Mouse (Mus musculus) stomach, postnatal 0 days (tissue): Measurements from ENCODE around the gene Ppef1. TPM values are rescaled to one million over a fixed set of nuclear protein-coding genes. Genes with fewer than 3 reads are reported as not detected.

Experiments
- ATAC-seq: fragments of 200-750 bp; cut with Nextera tagmentation; 2 replicates; pipeline ENCODE4 v1.8.0; 2017; ENCODE audit not compliant: low FRiP score, low TSS enrichment
- DNase-seq: peaks from one replicate; pipeline ENCODE4 v3.0.0-alpha.2; 2016; ENCODE audit warnings: low spot score
- H3K27ac ChIP-seq: fragments of 300-500 bp; sonication (generic); replicated peaks from 2 replicates; pipeline ENCODE4 v1.5.1; 2014; ENCODE audit warnings: mild to moderate bottlenecking, control low read depth
- H3K27me3 ChIP-seq: fragments of 300-500 bp; sonication (generic); 2 replicates; pipeline ENCODE4 v1.6.1; 2014; ENCODE audit warnings: low read length; ENCODE audit not compliant: control insufficient read depth, insufficient read depth
- H3K36me3 ChIP-seq: fragments of 300-500 bp; sonication (generic); 2 replicates; pipeline ENCODE4 v1.6.1; 2014; ENCODE audit warnings: low read length, mixed read lengths; ENCODE audit not compliant: control insufficient read depth, insufficient read depth
- H3K4me1 ChIP-seq: fragments of 300-500 bp; sonication (generic); replicated peaks from 2 replicates; pipeline ENCODE4 v1.6.1; 2014; ENCODE audit warnings: antibody characterized with exemption; ENCODE audit not compliant: control insufficient read depth, insufficient read depth
- H3K4me2 ChIP-seq: fragments of 300-500 bp; sonication (generic); replicated peaks from 2 replicates; pipeline ENCODE4 v1.6.1; 2014; ENCODE audit warnings: low read depth, mild to moderate bottlenecking, control low read depth, moderate library complexity
- H3K4me3 ChIP-seq: fragments of 300-500 bp; sonication (generic); 2 replicates; pipeline ENCODE4 v1.5.1; 2014; ENCODE audit warnings: low read depth, low read length, control low read depth
- H3K9ac ChIP-seq: fragments of 300-500 bp; sonication (generic); 2 replicates; pipeline ENCODE4 v1.6.1; 2014; ENCODE audit warnings: mild to moderate bottlenecking, low read length, control low read depth, mixed read lengths
- H3K9me3 ChIP-seq: fragments of 300-500 bp; sonication (generic); 2 replicates; pipeline ENCODE4 v1.6.1; 2016; ENCODE audit warnings: low read length; ENCODE audit not compliant: control insufficient read depth
- CTCF ChIP-seq: IDR thresholded peaks from 2 replicates; pipeline ENCODE4 v1.5.1; 2016; ENCODE audit warnings: antibody characterized with exemption, low read depth, mild to moderate bottlenecking, moderate library complexity
- EP300 ChIP-seq: optimal IDR thresholded peaks from 2 replicates; pipeline ENCODE3; 2016; ENCODE audit warnings: antibody characterized with exemption
- WGBS: fragments of 180-500 bp; shearing (Covaris S2); extraction: QIAGEN DNeasy Blood & Tissue Kit; methylation state at CpG from one replicate; pipeline ENCODE4 v1.1.7; 2014; 5-methylcytosine and 5-hydroxymethylcytosine counted together
- polyA plus RNA-seq: library from polyadenylated mRNA; unstranded; fragments of >200 nt; fragmentation: Nextera tagmentation; extraction: Ambion mirVana; gene quantifications from 2 replicates; pipeline ENCODE4 v1.2.1, GENCODE M21; 2015

Ppef1 gene
- polyA plus RNA-seq, 1 experiment from 2014 or later = 0.05 TPM

DNA sequence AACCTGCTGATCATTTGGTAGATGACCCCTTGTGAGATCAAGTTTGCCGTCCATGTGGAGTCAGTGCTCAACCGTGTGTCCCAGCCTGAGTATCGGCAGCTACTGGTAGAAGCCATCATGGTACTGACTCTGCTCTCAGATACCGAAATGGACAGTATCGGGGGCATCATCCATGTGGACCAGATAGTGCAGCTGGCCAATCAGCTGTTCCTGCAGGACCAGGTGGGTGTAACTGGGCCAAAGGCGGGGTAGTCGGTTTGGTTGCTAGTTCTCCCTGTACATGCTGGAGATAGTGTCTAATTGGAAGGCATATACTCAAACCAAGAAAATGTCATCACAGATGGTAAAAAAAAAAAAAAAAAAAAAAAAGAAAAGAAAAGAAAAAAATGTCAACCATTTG lies 145.4 kb downstream of the Ppef1 start:
- no peak for DNase-seq
- no peaks in the 10 kb centered on the region for H3K9me3 ChIP-seq
- no peak for TF ChIP-seq EP300
- no peak overlapping the region for H3K4me2 ChIP-seq
- ATAC-seq = no peak
- 97% methylated on average over 7 of the region's 7 CpGs for WGBS
- H3K4me3 ChIP-seq = no peak overlapping the region
- no peak overlapping the region for H3K27ac ChIP-seq
- no peaks in the 10 kb centered on the region for H3K27me3 ChIP-seq
- no peak overlapping the region for H3K9ac ChIP-seq
- no peaks in the 10 kb centered on the region for H3K36me3 ChIP-seq
- no peaks in the 10 kb centered on the region for H3K4me1 ChIP-seq

DNA sequence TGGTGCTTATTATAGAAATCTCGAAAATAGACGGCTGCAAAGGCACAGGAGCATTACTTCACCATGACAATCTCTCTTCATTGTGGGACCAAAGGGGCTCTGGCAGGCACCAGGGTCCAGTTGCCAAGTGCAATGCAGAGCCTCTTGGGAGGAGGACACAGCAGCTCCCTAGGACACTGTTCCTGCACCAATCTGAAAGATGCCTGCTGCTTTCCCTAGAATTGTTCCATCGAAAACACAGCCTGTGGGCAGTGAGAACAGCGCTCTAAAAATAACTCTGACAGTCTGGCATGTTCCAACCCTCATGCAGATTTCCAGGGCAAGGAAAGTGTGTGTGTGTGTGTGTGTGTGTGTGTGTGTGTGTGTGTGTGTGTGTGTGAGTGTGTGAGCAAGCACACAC lies 147.0 kb downstream of the Ppef1 start:
- DNase-seq (no peak), ATAC-seq (no peak)
- H3K4me3 ChIP-seq = no peak overlapping the region
- H3K4me2 ChIP-seq = no peak overlapping the region
- TF ChIP-seq CTCF = no peak
- 73% methylated on average over 4 of the region's 4 CpGs for WGBS
- H3K9me3 ChIP-seq = no peaks in the 10 kb centered on the region
- no peak overlapping the region for H3K9ac ChIP-seq
- H3K4me1 ChIP-seq = no peaks in the 10 kb centered on the region
- H3K27me3 ChIP-seq = no peaks in the 10 kb centered on the region
- H3K27ac ChIP-seq = no peak overlapping the region
- no peaks in the 10 kb centered on the region for H3K36me3 ChIP-seq

DNA sequence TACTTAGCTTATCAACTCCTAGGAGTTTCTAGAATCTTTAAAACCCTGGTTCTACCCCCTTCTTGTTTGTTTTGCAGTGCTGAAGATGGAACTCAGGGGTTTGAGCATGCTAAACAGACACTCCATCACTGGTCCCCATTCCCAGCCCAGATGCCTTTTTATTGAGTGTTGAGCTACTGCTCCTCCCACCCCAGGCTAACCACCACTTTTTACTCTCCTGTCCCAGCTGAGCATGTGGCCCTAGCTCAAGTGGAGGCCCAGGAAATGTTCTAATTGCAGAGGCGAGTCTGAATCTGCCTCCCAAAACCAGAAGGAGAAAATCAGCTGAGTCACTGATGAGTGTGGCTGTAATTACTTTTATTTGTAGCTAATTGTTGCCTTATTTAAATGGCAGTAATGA lies 150.5 kb downstream of the Ppef1 start:
- 45% methylated on average over 1 of the region's 1 CpGs for WGBS
- Histone ChIP-seq H3K27ac (no peak overlapping the region), H3K4me3 (no peak overlapping the region), H3K27me3 (no peaks in the 10 kb centered on the region), H3K9me3 (no peaks in the 10 kb centered on the region), H3K4me1 (no peaks in the 10 kb centered on the region), H3K36me3 (no peaks in the 10 kb centered on the region), H3K4me2 (no peak overlapping the region), H3K9ac (no peak overlapping the region)
- ATAC-seq (no peak), DNase-seq (no peak)
- TF ChIP-seq CTCF (no peak), EP300 (no peak)

DNA sequence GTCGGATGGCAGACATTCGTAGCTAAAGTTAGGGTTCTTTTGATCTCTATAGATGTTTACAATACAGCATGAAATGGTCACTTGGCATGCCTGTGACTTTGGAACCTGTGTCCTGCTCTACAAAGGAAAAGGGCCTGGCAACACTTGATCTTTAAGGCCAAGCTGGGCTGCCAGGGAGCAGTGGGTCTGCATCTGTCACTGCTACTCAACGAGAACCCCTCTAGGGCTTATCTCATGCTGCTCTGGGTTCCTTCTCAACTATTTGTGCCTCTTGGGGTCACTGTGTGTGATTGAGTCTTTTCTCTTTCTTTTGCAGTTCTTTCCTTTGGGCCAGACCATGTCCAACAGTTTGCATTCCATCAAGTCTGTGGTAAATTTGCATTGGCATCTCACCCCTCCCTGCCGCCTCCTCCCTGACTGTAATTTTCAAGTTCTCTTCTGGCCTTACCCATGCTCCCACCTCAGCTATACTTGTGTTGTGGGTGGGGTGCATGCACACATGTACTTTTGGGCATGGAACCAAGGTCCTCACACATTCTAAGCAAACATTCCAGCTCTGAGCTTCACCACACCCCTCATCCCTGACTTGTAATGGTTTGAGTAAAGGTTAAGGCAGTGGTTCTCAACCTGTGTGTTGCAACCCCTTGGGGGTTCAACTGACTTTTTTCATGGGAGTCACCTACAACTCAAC lies 151.3 kb downstream of the Ppef1 start:
- Histone ChIP-seq H3K4me3 (no peak overlapping the region), H3K27ac (no peak overlapping the region)

DNA sequence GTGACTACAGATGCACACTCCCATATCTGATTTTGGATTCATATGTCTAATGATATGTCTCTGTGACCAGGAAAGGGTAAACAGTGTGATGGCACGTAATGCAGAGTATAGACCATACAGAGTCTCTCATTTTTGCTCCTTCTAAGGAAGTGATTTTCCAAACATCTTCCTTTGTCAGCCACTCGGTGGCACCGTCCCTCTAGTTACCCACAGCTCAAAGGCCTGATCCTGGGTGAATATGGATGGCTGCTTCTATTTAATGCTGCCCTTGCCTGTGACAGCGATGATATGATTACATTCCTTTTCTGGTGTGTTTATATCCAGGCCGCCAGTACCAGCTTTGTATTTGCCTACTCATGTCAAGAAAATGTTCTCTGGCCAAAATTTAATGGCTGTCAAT lies 152.0 kb downstream of the Ppef1 start:
- H3K4me3 ChIP-seq = no peak overlapping the region
- no peaks in the 10 kb centered on the region for H3K36me3 ChIP-seq
- ATAC-seq (no peak), DNase-seq (no peak)
- H3K9me3 ChIP-seq = no peaks in the 10 kb centered on the region
- TF ChIP-seq EP300 = no peak
- TF ChIP-seq CTCF = peak; percentile 66
- no peak overlapping the region for H3K27ac ChIP-seq
- H3K4me2 ChIP-seq = no peak overlapping the region
- H3K4me1 ChIP-seq = no peaks in the 10 kb centered on the region
- no peak overlapping the region for H3K9ac ChIP-seq
- H3K27me3 ChIP-seq = no peaks in the 10 kb centered on the region
- WGBS = 50% methylated on average over 5 of the region's 5 CpGs

More for the DNA sequence above, 151.3 kb downstream of the Ppef1 start:
- DNase-seq = no peak
- no peak for TF ChIP-seq CTCF
- no peak for TF ChIP-seq EP300
- Histone ChIP-seq H3K4me1 (no peaks in the 10 kb centered on the region), H3K4me2 (no peak overlapping the region), H3K9me3 (no peaks in the 10 kb centered on the region), H3K27me3 (no peaks in the 10 kb centered on the region), H3K36me3 (no peaks in the 10 kb centered on the region), H3K9ac (no peak overlapping the region)
- ATAC-seq = no peak
- 72% methylated on average over 4 of the region's 4 CpGs for WGBS

Other genes with a start within 250 kb of the Ppef1 start
- 5.7 and 6.2 TPM in 2 replicates for gene Phka2, start 233.6 kb downstream of the Ppef1 start, polyA plus RNA-seq
- not detected in 2 replicates for gene Rs1, start 32.2 kb upstream of the Ppef1 start, polyA plus RNA-seq
- gene Gja6, start 171.3 kb upstream of the Ppef1 start, polyA plus RNA-seq = 0.05 and 0.12 TPM in 2 replicates